Mouse (Mus musculus) urinary bladder, adult 2 months (tissue): ENCODE data around the gene Osbpl3. TPM values are rescaled to one million over a fixed set of nuclear protein-coding genes. Genes with fewer than 3 reads are reported as not detected.

ENCODE experiments used
- DNase-seq: peaks from one replicate; pipeline ENCODE4 v3.0.0; 2022; ENCODE audit warnings: low spot score
- polyA plus RNA-seq: library from polyadenylated mRNA; depleted of rRNA; stranded (reverse); fragments of >200 nt; gene quantifications from 2 replicates; pipeline ENCODE4 v1.2.3, GENCODE M21; 2012

Osbpl3 gene
- polyA plus RNA-seq, 1 experiment = 61.4 TPM

DNA sequence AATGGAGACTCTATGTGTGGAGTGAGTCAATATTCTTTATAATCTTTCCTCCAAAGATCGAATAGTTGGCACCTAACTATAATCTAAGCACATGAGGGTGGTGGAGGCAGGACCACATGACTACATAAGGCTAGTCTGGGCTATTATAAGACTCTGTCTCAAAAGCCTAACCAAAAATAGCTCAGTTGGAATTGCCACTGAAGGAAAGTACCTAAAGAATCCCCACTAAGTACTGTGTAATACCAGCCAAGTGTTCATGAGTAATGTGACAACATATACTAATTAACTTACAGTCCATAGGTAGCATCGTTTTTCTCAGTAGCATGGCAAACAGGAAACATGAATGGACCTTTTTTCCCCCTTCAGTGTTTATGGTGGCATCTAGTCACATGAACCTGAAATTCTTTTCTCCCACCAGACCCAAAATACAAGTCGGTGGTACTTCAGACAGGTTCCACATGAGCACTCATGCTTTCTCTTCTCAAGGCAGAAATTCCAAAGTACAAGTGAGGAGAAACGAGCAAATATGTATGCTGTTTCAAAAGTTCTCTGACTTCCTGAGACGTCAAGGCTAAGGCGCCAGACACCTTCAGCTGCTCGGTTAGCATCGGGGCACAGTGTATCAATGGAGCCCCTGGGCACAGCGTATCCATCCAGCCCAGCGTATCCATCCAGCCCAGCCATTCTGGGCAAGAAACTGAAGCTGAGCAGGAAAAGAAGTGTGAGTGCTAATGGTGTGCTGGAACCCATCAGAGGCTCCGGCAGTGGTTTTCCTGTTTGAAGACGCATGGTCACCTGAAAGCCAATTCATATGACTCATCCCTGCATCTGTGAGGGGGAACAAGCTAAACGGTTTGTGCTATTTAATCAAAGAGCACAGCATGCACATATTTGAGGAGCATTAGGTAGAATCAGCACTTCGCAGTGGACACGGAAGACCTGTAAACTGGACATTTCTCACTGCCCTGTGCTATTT is 120.9 kb downstream of the Osbpl3 start:
- DNase-seq = no peak

- DNase-seq = no peak
Measured at GRCm38 (mm10) chr6:50333346-50333745, 122.7 kb downstream of the Osbpl3 start.

- DNase-seq = no peak
Measured at GRCm38 (mm10) chr6:50331477-50331876, 124.5 kb downstream of the Osbpl3 start.

- DNase-seq = no peak
Measured at GRCm38 (mm10) chr6:50329380-50329779, 126.6 kb downstream of the Osbpl3 start.

DNA sequence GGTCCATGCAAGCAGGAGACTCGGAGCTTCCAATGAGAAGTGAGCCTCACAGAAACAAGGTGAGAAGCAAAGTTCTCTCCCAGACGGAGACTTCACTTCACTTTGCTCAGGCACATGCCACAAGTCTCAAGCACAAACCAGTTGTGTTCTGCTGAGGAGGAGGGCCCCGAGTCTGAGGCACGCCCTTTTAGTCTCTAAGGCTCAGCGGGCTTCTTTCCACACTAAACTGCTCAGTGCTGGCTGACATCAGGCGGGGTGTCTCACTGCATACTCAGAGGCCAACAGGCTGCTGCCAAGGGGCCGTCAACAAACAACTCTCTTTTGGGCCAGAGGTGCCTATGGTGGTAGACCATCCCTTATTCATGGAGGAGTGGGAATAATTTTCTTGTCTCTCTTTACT is 127.1 kb downstream of the Osbpl3 start:
- DNase-seq = no peak

DNA sequence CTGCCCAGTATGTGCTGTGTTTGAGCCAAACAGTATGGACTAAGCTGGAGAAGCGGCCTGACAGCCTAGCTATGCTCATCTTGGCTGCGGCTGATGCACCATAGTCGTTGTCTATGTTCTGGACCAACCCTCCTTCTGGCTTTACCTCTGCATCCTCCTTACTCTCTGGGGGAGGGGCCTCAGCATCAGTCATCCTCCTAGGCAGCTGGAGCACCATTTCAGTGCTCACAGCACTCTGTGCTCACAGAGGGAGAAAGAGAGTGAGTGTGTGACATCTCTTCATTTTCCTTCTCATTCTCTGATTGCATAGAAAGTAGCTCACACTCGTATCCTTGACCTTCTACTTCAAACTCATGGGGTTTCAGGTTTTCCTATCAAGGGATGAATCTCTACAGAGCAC is 129.8 kb downstream of the Osbpl3 start:
- no peak for DNase-seq

DNA sequence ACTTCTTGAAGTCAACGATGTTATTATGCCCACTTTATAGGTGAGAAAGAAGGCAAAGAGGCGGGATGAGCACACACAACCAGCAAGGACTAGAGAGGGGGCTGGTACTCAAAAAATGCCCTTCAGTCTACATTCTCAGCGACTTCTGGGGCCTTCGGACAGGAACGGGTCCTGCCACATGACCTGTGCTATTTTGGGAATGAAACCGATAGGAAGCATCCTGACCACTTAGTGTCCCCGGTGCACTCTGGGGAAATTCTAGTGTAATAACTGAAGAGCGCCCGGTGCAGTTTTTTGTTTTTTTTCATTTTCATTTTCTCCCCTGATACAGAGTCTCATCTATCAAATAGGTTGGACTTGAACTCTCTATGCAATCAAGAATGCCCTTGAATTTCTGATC is 130.5 kb downstream of the Osbpl3 start:
- DNase-seq = no peak

GRCm38 (mm10) chr6:50322631-50323030 is 133.4 kb downstream of the Osbpl3 start:
- no peak for DNase-seq

- DNase-seq = no peak
Measured at GRCm38 (mm10) chr6:50321739-50322138, 134.3 kb downstream of the Osbpl3 start.

DNA sequence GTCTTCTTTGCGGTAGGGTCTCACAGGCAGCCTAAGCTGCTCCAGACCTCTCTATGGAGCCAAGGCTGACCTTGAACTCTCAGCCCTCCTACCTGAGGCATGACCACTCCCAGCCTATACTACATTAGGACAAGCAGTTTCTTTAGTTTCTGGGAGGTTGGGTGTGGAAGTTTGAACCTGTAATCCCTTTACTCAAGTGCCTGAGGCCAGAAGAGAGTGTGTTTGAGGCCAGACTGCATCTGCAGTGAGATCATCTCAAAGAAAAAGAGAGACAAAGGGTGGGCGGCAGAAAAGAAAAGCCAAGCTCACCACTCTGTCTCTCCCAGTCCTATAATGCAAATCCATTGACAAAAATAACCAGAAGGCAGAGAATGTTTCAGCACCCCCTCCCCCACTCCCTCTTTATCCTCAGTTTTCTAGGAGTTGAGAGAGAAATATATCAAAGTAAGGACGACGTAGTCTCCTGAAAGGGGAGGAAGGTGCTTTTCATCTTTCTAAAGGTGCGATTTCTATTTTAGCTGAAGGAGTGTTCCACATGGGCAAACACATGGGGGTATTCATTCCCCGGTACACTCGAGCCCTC is 137.3 kb downstream of the Osbpl3 start:
- no peak for DNase-seq

DNA sequence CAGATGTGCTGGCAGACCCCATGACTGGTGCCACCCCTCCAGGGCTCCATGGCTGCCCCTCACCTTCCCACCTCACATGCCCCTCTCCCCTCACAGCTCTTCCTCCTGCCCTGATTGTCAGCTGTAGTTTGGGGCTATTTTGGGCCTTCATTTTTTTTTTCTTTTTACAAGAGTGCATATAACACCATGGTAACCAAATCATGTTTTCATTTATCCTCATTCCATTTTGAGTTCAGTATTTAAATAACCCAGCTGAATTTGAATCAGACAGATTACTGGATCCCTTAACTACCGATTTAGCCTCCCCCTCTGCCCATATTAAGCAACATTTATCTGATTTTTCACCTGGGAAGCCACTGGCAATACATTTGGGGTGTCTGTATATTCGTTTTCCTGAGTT is 137.9 kb downstream of the Osbpl3 start:
- no peak for DNase-seq

DNA sequence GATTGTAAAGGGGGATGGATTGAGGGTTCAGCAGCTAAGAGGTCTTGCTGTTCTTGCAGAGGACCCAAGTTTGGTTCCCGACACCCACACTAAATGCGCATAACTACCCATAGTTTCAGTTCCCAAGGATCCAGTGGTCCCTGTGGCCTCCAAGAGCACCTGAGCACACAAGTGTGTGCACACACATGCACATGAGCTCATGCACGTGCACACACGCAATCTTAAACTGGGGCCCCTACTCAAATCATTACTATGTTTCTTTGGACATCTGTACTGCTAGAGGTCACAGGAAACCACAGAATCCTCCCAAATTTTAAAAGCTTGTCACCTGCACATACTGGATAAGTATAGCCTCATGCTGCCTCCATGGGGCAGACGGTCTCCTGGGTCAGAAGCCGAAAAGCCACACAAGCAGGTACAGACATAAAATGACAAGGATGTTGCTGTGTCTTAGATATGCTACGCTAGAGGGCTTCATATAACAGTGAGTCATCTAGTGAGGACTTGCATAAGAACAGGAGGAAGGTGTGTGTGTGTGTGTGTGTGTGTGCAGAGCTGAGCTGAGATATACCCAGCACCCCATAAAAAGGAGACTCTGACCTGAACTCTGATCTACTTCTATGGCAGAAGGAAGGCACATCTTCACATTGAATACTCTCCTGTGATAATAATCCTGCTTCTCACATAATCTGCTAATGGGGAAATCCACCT is 139.1 kb downstream of the Osbpl3 start:
- no peak for DNase-seq

GRCm38 (mm10) chr6:50314406-50315071 is 141.5 kb downstream of the Osbpl3 start:
- no peak for DNase-seq

DNA sequence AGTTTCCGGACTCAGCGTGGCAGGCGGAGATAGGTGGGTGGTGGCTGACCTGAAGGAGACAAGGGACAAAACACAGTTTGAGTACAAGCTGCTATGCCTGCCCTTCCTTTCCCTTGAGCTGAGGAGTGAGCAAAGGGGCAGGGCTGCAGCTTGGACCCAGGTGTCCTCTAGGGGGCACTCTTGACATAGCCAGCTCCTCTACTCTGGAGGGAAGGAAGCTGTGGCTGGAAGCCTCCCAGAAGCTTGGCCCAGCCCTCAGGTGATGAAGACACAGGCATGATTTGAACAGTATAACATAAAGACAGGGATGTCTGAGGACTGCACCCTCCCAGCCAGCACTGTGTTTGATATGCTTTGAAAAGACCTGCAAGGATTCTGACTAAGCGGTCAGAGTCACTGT is 143.4 kb downstream of the Osbpl3 start:
- DNase-seq = peak; percentile 44

DNA sequence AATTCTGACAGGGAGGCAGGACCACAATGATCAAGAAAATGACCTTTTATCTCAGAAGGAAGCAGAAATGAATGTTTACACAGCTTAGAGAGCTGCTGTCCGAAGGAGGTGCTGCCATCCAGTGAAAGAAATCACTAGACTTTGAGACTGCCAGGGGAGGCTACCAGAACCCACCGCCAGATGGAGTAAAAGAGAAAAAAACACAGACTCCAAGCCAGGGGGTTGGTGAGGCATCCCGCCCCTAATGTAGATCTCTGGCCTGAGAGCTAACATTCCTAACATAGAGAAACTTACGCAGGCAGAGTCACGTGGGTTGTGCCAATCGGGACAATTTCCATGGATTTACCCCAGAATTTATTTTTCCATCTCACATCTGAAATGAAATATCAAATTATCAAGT is 147.0 kb downstream of the Osbpl3 start:
- DNase-seq = no peak

- DNase-seq = no peak
Measured at GRCm38 (mm10) chr6:50306625-50307024, 149.4 kb downstream of the Osbpl3 start.

DNA sequence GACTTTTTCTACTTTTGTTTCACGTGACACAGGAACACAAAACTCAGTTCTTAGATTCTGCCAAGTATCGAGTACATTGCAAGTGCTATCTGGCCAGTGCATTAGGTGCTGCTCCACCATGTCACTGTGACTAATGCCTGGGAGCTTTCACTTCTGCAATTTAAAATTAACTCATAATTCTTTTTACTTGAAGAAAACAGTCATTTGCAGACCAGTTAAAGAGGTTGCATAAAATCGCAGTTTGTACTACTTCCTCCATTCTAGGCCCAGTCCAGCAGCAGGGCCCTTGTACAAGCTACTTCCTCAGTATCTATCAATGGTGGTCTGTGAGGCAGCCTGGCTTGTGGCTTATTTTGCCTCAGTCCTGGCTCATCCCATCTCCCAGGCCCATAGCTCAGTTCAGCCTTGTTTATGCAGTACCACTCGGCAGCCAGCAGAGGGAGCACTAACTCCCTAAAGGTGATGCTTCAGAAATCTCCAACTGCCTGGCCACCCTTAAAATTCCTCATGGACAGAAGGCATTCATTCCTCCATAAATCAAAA is 151.0 kb downstream of the Osbpl3 start:
- DNase-seq = peak; percentile 49

DNA sequence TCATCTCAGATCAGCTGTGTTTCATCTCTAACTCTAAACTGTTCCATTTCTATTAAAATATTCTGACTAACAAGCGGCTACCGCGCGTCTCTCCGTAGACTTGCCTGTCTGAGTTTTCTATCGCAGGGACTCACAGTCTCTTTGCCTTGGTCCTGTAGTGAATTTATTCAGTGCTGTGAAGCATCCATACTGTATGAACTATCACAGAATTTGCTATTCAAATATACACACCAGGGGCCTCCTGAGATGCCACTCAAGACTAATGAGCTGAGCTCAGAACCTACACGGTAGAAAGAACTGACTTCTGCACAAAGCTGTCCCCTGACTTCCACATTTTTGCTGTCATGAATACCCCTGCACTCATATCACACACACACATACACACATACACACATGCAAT is 154.9 kb downstream of the Osbpl3 start:
- DNase-seq = no peak

- no peak for DNase-seq
Measured at GRCm38 (mm10) chr6:50300622-50301021, 155.4 kb downstream of the Osbpl3 start.

- no peak for DNase-seq
Measured at GRCm38 (mm10) chr6:50299071-50299470, 156.9 kb downstream of the Osbpl3 start.

DNA sequence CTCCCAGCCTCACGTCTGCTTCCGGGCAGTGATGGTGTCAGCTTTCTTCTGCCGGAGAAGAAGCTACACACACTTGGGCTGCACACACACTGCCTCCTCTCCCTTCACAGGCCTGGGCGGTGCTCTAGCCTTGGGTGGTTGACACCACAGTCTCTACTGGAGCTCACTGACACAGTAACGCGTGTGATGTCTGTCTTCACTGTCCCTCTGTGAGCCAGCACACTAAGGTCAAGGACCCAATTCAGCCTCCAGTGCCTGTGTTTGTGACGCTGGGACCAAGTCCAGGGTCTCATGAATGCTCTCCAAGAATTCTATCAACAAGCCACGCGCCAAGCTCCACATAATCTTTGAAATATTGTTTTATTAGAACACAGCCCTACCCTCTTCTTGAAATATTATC is 158.3 kb downstream of the Osbpl3 start:
- no peak for DNase-seq

DNA sequence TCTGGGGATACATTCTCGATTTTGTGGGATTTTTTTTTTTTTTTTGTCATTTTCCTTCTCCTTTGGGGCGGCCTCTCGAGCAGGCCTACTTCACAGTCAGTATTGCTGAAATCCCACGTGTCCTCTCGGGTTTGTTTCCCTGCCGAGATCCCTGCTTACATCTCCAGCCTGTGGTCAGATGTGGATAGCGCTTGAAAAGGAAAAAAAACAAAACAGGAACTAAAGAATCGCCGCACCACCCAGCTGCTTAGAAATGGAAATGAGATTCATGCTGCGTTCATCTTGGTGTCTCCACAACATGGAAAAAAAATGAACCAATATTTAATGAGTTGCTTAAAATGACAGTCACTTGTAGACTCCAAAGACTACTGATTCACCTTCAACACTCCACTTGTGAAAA is 160.9 kb downstream of the Osbpl3 start:
- DNase-seq = no peak
